Mouse (Mus musculus) gastrocnemius, adult 8-10 months (tissue): ENCODE measurements around the gene Mamdc2. TPM values are rescaled to one million over a fixed set of nuclear protein-coding genes. Genes with fewer than 3 reads are reported as not detected.

ENCODE experiments used
- DNase-seq, 2 experiments: peaks; one replicate each; pipeline ENCODE4 v3.0.0; 2022; ENCODE audit warnings: low spot score in 2 of 2
- total RNA-seq, 4 experiments: library from RNA; stranded (reverse); gene quantifications; 2 replicates each; pipeline ENCODE4 v1.2.4; 2022

Mamdc2 gene
- total RNA-seq, 4 experiments from 2014 or later: 0.99 to 1.9 (median 1.2) TPM

DNA sequence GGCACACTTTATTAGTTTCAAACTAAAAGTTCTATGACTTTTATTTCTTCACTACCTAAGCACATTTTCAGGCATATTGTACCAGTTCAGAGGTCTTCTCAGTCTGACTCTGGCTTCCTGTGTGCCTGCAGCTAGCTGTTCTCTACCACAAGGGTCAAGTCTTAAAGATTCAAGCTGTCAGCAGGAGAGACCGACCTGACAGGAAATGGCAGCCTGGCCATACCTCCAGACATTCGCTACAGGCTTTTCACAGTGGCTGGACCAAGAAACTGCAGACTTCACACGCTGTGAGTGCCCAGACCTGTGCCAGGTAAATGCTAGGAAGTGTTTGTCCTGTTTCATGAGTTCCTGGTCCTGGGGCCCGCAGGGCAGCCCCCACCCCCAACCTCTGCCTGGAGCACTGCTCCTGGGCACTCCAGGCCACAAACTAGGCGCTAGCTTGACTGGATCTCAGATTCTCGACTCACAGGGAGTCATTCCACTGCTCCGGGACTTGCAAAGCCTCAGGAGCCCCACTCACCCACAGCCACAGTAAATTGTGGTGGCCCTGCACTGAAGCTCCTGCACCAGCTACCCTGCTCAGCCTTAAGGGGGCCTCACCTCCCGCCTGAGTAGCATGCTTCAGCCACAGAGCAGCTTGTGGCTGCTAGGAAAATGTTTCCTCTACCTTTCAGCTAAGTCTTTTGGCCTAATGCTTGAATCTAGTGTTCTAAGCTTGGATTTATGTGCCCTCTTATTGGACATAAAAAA, 166.2 kb downstream of the Mamdc2 start:
- DNase-seq: no peak

DNA sequence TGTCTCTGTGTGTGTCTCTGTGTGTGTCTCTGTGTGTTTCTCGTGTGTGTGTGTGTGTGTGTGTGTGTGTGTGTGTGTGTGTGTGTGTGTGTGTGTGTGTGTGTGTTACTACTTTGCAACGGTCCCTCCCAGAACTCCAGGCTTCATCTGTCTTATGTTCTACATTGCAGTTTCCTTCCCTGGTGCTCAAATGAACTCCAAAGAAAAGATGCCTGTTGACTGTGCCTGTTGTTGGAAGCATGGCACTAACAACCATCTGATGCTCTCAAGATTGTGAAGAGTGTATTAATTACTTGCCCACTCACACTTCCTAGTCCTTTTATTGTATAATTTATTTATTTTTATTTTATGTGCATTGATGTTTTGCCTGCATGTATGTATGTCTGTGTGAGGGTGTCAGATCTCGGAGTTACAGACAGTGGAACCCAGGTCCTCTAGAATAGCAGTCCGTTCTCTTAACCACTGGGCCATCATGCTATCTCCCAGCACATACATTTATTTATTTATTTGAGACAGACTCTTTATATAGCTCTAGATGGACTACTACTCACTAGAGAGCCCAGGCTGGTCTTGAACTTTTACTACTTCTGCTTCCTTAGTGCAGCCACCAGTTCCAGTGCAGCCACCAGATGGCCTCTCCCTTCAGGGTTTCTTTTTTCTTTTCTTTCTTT, 174.1 kb downstream of the Mamdc2 start:
- no peak for DNase-seq

DNA sequence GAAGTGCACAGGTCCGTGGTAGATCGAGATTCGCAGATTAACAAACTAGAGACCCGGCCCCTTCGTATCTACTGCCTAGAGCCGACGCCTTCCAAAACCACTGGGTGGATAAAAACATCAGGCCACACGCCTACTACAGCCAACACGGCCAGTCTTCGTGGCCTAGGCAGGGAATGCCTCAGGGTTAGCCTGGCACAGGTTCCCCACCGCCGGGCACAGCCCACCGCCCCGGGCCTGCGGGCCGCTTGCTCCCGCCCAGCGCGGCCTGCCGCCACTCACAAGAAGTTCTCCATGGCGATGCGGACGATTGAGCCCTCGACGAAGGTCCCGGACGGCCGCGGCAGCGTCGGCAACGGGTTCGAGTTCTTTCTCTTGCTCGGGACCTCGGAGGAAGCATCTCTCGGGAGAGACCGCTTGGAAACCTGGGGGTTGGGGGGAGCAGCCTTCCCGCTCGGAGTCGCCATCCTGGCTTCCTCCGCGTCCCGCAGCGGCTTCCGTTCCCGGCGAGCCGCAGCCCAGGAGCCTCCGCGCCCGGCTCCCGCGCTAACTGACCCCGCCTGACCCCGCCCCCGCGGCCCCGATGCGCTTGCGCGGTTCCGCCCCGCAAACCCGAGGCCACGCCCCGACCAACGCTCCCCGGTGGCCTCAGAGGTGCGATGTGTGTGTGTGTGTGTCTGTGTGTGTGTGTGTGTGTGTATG, 174.7 kb downstream of the Mamdc2 start, which contains the start of gene Smc5:
Gene Smc5, minus strand, starts transcription at position 543 of the 699 bp plus-strand sequence.
- DNase-seq: peak; percentile 84 to 85

DNA sequence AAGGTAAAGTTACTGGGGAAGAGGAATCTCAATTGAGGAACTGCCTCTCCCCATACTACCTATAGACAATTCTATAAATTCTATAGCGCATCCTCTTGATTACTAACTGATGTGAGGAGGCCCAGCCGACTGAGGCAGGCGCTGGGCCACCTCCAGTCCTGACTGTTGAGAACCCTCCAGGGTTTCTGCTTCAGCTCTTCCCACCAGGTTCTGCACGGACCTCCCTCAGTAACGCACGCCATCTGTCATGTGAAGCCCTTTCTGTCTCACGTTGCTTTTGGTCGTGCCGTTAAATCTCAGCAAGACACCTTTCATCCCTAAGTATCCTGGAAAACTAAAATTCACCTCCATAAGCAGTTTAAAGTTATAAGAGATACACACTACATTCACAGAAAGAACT, 191.5 kb downstream of the Mamdc2 start:
- no peak for DNase-seq

Other genes starting within 250 kb of the Mamdc2 start
- 10 to 100 TPM; 10.5 to 14.5 (median 11.8) TPM for gene Smc5, start 174.5 kb downstream of the Mamdc2 start, total RNA-seq
- gene 1700028P14Rik, start 204.4 kb upstream of the Mamdc2 start, total RNA-seq: not detected
- gene Ptar1, start 239.0 kb upstream of the Mamdc2 start, total RNA-seq: 10 to 100 TPM; 21.6 to 25.9 (median 21.9) TPM